Mouse (Mus musculus) ES-E14 (cell line): ENCODE results near the gene Trmt5.

Experiments
- MAFK ChIP-seq: IDR thresholded peaks from 2 replicates; pipeline ENCODE4 v1.6.1; 2014; ENCODE audit warnings: mild to moderate bottlenecking, low read depth, low read length, inconsistent platforms; ENCODE audit not compliant: insufficient read depth
- ZC3H11A ChIP-seq: IDR thresholded peaks from 2 replicates; pipeline ENCODE4 v1.6.1; 2012; ENCODE audit warnings: low read depth, mild to moderate bottlenecking, inconsistent platforms, low read length, borderline replicate concordance

GRCm38 (mm10) chr12:73332701-73333100 lies 46.2 kb upstream of the Trmt5 start:
- TF ChIP-seq ZC3H11A: no peak
- TF ChIP-seq MAFK: no peak
